Mouse (Mus musculus): ENCODE data around the gene Ecm2. TPM values are rescaled to one million over a fixed set of nuclear protein-coding genes. Genes with fewer than 3 reads are reported as not detected.

Gene Ecm2
- polyA plus RNA-seq, 1 experiment from 2014 or later = 0.38 TPM

DNA sequence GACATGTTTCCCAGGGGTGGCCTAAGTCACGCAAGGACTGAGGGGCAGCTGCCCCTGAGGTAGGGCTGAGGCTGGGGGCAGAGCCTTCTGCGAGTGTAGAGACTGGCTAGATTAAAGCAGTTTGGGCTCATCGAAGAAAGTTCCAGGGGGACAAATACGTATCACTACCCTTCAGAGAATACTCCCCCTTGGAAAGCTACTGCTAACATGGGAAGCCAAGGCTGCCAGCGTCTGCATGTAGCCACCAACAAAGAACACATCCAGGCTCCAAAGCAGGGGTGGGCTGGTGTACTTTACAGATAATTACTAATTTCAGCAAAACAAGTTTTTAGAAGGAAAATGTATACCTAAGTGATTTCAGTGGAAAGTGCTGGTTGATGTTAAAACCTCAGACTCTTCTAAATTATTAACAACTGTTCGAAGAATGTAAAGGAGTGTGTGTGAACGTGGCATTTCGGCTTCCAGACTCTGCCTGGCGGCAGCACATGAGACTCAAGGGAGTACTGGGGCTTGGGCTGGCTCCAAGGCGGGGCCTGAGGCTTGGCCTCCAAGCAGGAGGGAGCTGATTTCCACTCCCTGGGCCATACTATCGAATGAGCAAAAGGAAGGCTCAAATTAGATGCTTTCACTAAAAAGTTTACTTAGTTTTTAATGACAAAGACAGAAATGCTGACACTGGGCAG is 38.1 kb upstream of the Ecm2 start:
- no peaks in the 10 kb centered on the region for H3K4me1 ChIP-seq (ENCODE audit: insufficient read depth)
- H3K9me3 ChIP-seq (ENCODE audit: low read length) = no peaks in the 10 kb centered on the region
- no peak for TF ChIP-seq CTCF (IDR thresholded peaks at IDR 0.05; ENCODE audit: low read depth)
- TF ChIP-seq EP300 (IDR thresholded peaks at IDR 0.05; ENCODE audit: low read depth) = no peak
- no peak overlapping the region for H3K4me3 ChIP-seq (ENCODE audit: low read depth, low read length)
- H3K36me3 ChIP-seq (replicated peaks; ENCODE audit: insufficient read depth, low read length) = peaks cover 30% of the 10 kb centered on the region
- no peak overlapping the region for H3K4me2 ChIP-seq (ENCODE audit: low read depth, low read length)
- H3K9ac ChIP-seq (replicated peaks) = no peak overlapping the region
- no peaks in the 10 kb centered on the region for H3K27me3 ChIP-seq (ENCODE audit: insufficient read depth, low read length)
- peak; percentile 11 for DNase-seq
- no peak for ATAC-seq
- WGBS (ENCODE audit: insufficient replicate concordance) = 76% methylated on average over 11 of the region's 11 CpGs
- H3K27ac ChIP-seq (ENCODE audit: low read depth) = no peak overlapping the region

DNA sequence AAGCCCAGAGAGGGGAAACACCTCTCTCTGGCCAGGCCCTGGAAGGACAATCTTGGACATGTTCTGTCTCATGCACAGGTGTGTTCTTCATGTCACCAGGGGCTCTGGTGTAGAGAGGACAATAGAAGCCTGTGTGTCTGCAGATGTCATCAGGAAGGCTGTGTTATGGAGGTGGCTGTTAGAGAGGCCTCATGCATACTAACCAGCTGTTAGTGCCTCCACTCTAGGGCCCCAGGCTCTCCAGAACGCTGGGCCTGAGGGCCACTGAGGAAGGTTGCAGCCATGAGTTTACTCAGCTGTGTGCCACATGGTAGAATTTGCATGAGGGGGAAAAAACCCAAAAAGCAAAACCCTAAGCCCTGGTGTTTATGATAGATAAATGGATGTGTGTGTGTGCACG is 37.0 kb upstream of the Ecm2 start:
- Histone ChIP-seq H3K9me3 (ENCODE audit: low read length) (no peaks in the 10 kb centered on the region), H3K9ac (replicated peaks) (no peak overlapping the region), H3K36me3 (replicated peaks; ENCODE audit: insufficient read depth, low read length) (peaks cover 21% of the 10 kb centered on the region), H3K27ac (ENCODE audit: low read depth) (no peak overlapping the region), H3K4me3 (ENCODE audit: low read depth, low read length) (no peak overlapping the region), H3K4me1 (ENCODE audit: insufficient read depth) (no peaks in the 10 kb centered on the region), H3K27me3 (ENCODE audit: insufficient read depth, low read length) (no peaks in the 10 kb centered on the region), H3K4me2 (ENCODE audit: low read depth, low read length) (no peak overlapping the region)
- WGBS (ENCODE audit: insufficient replicate concordance) = 64% methylated on average over 2 of the region's 2 CpGs
- DNase-seq (no peak), ATAC-seq (no peak)
- TF ChIP-seq EP300 (IDR thresholded peaks at IDR 0.05; ENCODE audit: low read depth) = no peak
- TF ChIP-seq CTCF (IDR thresholded peaks at IDR 0.05; ENCODE audit: low read depth) = no peak

DNA sequence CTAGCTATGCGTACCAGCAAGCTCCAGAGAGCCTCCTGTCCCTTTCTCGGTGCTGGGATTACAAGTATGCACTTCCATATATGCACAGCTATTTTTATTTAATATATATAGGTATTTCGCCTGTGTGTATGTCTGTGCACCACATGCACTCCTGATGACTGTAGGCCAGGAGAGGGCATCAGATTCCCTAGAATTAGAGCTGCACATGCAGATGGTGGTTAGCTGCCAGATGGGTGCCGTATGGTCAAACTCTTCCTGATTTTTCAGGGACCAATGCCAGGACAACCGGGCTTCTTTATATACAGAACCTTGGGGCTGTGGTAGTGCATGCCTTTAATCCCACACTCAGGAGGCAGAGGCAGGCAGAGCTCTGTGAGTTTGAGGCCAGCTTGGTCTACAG is 35.6 kb upstream of the Ecm2 start:
- no peak for ATAC-seq
- Histone ChIP-seq H3K9me3 (ENCODE audit: low read length) (no peaks in the 10 kb centered on the region), H3K36me3 (replicated peaks; ENCODE audit: insufficient read depth, low read length) (peaks cover 13% of the 10 kb centered on the region), H3K27ac (ENCODE audit: low read depth) (no peak overlapping the region), H3K9ac (replicated peaks) (no peak overlapping the region), H3K4me3 (ENCODE audit: low read depth, low read length) (no peak overlapping the region), H3K27me3 (ENCODE audit: insufficient read depth, low read length) (no peaks in the 10 kb centered on the region), H3K4me1 (ENCODE audit: insufficient read depth) (no peaks in the 10 kb centered on the region), H3K4me2 (ENCODE audit: low read depth, low read length) (no peak overlapping the region)
- no peak for DNase-seq
- 81% methylated on average over 5 of the region's 5 CpGs for WGBS (ENCODE audit: insufficient replicate concordance)
- TF ChIP-seq CTCF (IDR thresholded peaks at IDR 0.05; ENCODE audit: low read depth) (no peak), EP300 (IDR thresholded peaks at IDR 0.05; ENCODE audit: low read depth) (no peak)

DNA sequence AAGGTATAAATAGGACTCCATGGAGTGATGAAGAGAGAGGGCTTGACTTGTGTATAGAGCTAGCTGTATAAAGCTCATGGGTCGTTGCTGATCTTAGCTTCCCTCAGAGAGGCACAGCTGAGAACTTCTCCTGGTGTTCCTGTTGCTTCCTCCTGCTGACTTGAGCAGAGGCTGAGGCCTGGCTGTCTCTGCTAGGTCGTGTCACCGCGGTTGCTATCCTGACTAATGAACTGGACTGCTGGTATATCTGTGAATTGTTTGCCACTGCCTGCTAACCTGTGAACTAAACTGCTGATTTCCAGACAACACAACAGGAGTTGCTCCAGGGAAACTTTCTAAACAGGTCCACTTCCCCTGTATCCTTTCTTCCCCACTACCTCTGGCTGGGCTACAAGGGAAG is 34.3 kb upstream of the Ecm2 start:
- no peak for ATAC-seq

DNA sequence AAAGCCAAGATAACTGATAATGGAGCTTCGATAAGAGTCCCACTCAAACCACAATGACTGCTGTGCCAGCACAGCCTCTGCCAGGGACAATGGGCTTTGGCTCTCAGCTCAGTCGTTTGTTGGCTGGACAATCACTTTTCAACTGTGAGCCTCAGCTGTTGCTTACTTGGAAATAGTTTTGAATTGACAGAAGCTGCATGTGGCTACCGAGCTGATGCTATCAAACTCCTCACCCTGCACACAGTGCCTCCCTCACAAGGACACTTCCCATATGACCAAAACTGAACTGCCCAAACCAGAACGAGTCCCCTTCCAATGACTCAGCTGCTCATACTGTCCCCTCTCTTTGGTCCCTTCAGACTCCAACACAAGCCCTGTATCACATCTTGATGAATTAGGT is 33.8 kb upstream of the Ecm2 start:
- WGBS (ENCODE audit: insufficient replicate concordance) = 46% methylated on average over 4 of the region's 4 CpGs

More for the DNA sequence above, 34.3 kb upstream of the Ecm2 start:
- WGBS (ENCODE audit: insufficient replicate concordance) = 66% methylated on average over 4 of the region's 4 CpGs
- Histone ChIP-seq H3K4me3 (ENCODE audit: low read depth, low read length) (no peak overlapping the region), H3K27me3 (ENCODE audit: insufficient read depth, low read length) (no peaks in the 10 kb centered on the region), H3K4me1 (ENCODE audit: insufficient read depth) (no peaks in the 10 kb centered on the region), H3K9ac (replicated peaks) (no peak overlapping the region), H3K36me3 (replicated peaks; ENCODE audit: insufficient read depth, low read length) (peaks cover 2% of the 10 kb centered on the region; the same call in 1 of the 2 replicates), H3K4me2 (ENCODE audit: low read depth, low read length) (no peak overlapping the region), H3K27ac (ENCODE audit: low read depth) (no peak overlapping the region), H3K9me3 (ENCODE audit: low read length) (no peaks in the 10 kb centered on the region)
- no peak for DNase-seq
- no peak for TF ChIP-seq EP300 (IDR thresholded peaks at IDR 0.05; ENCODE audit: low read depth)
- no peak for TF ChIP-seq CTCF (IDR thresholded peaks at IDR 0.05; ENCODE audit: low read depth)

DNA sequence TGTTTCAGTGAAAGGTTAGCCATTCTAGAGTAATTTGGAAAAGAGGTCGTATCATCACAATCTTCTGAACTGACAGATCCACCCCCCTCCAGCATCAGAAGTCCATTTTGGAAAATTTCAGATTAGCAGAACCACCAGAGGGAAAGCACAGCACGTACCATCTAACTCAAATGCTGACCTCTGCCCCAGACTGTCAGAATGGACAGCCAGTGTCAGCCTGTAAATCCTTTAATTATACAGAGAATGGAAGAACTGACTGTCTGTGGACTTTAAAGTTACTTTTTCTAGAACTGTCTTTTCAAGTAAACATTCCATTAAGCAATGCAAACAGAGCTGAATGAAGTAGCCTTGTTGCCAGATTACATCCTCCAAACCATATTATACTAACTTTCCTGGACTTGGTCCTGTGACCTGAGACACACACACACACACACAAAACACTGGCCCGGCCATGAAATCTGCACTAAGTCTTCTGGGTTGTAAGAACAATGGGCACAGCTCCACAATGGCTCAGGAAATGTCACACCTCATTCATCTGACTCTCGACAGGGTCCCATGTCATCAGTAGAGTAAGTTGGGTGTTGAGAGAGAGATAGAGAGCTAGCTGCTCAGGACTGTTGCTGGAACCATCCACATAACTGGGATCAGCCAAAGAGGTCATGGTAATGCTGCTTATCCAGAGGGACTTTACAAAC is 32.5 kb upstream of the Ecm2 start:
- Histone ChIP-seq H3K4me2 (ENCODE audit: low read depth, low read length) (no peak overlapping the region), H3K4me1 (ENCODE audit: insufficient read depth) (no peaks in the 10 kb centered on the region), H3K27me3 (ENCODE audit: insufficient read depth, low read length) (no peaks in the 10 kb centered on the region), H3K36me3 (replicated peaks; ENCODE audit: insufficient read depth, low read length) (no peaks in the 10 kb centered on the region), H3K27ac (ENCODE audit: low read depth) (no peak overlapping the region), H3K9ac (replicated peaks) (no peak overlapping the region), H3K9me3 (ENCODE audit: low read length) (no peaks in the 10 kb centered on the region), H3K4me3 (ENCODE audit: low read depth, low read length) (no peak overlapping the region)
- DNase-seq = no peak
- ATAC-seq = peak; percentile 63
- TF ChIP-seq CTCF (IDR thresholded peaks at IDR 0.05; ENCODE audit: low read depth) (no peak), EP300 (IDR thresholded peaks at IDR 0.05; ENCODE audit: low read depth) (no peak)
- WGBS (ENCODE audit: insufficient replicate concordance) = 50% methylated on average over 4 of the region's 4 CpGs

More for the DNA sequence above, 33.8 kb upstream of the Ecm2 start:
- no peak overlapping the region for H3K27ac ChIP-seq (ENCODE audit: low read depth)
- no peak overlapping the region for H3K9ac ChIP-seq (replicated peaks)
- no peaks in the 10 kb centered on the region for H3K4me1 ChIP-seq (ENCODE audit: insufficient read depth)
- H3K4me3 ChIP-seq (ENCODE audit: low read depth, low read length) = no peak overlapping the region
- DNase-seq (no peak), ATAC-seq (no peak)
- H3K27me3 ChIP-seq (ENCODE audit: insufficient read depth, low read length) = no peaks in the 10 kb centered on the region
- no peak for TF ChIP-seq EP300 (IDR thresholded peaks at IDR 0.05; ENCODE audit: low read depth)
- no peak for TF ChIP-seq CTCF (IDR thresholded peaks at IDR 0.05; ENCODE audit: low read depth)
- no peak overlapping the region for H3K4me2 ChIP-seq (ENCODE audit: low read depth, low read length)
- H3K9me3 ChIP-seq (ENCODE audit: low read length) = no peaks in the 10 kb centered on the region
- no peaks in the 10 kb centered on the region for H3K36me3 ChIP-seq (replicated peaks; ENCODE audit: insufficient read depth, low read length)

Data from liver, postnatal 0 days (tissue).